Mouse (Mus musculus) liver, adult 2 months (tissue): Measurements from ENCODE around the gene Vps26a.

Source experiments
- CTCF ChIP-seq: fragments of 200-500 bp; IDR thresholded peaks from 2 replicates; pipeline ENCODE4 v1.5.1; 2011; ENCODE audit warnings: low read depth, low read length, control low read depth
- POLR2A ChIP-seq: fragments of 200-500 bp; IDR thresholded peaks from 2 replicates; pipeline ENCODE4 v1.6.1; 2011; ENCODE audit warnings: low read length, control low read depth; ENCODE audit not compliant: insufficient read depth; ENCODE audit errors: extremely low read depth

DNA sequence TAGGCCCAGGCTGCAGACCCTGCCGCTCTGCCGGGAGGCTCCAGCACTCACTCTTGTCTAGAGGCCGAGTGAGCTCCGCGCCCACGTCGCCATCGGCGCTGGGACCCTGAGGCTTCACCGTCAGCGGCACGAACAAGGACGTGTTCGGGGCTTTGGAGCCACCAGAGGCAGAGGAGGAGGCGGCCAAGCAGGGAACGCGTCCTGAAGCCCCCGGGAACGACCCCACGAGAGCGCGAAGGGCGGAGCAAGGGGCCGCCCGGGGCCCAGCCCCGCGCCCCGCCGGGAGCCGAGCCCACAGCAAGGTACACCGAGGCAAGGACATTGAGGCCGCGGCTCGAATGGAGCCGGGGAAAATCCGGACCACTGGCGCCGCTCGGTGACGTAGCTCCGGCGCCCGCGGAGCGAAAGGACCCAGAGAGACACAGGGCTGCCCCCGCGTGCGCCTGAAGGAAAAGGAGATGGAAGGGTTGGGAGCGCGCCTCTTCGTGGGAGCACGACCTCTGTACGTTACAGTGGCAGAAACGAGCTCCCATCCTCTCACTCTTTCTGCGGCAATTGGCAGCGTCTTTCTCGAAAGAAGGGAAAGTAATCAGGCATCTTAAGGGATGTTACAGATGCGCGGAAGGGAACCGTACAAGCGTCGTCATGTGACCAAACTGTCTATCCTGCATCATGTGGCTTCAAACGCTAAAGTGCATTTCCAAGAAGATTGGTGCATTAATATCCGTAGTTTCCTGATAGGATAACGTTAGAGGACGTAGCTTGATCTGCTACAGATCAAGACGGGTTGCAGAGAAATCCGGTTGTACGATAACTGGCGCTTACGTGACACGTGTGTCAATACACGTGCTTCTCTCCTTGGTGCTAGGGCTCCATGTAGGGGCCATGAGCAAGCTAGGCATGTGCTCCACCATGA is 37.0 kb downstream of the Vps26a start, which contains the start of the genes 4930507D05Rik and Supv3l1:
- no peak for TF ChIP-seq CTCF
- TF ChIP-seq POLR2A, result 0 out of 2 replicates have a peak, but pooled peaks have one; percentile 21
